Mouse (Mus musculus) hindbrain, embryonic 15.5 days (tissue): ENCODE results near the gene Ltbp4. TPM values are rescaled to one million over a fixed set of nuclear protein-coding genes. Genes with fewer than 3 reads are reported as not detected.
A peak's percentile ranks its signal among the peaks of the same experiment; 100 is the strongest.

ENCODE experiments used
- ATAC-seq: fragments of 200-750 bp; cut with Nextera tagmentation; 2 replicates; pipeline ENCODE4 v1.8.0; 2017; ENCODE audit warnings: low read depth, moderate number of reproducible peaks, moderate TSS enrichment; ENCODE audit not compliant: low FRiP score
- H3K27ac ChIP-seq: fragments of 300-500 bp; sonication (generic); replicated peaks from 2 replicates; pipeline ENCODE4 v1.5.1; 2015; ENCODE audit warnings: mild to moderate bottlenecking, inconsistent platforms
- H3K27me3 ChIP-seq: fragments of 300-500 bp; sonication (generic); 2 replicates; pipeline ENCODE4 v1.6.1; 2015; ENCODE audit warnings: control low read depth, inconsistent platforms
- H3K36me3 ChIP-seq: fragments of 300-500 bp; sonication (generic); 2 replicates; pipeline ENCODE4 v1.6.1; 2015; ENCODE audit warnings: control low read depth, inconsistent platforms
- H3K4me1 ChIP-seq: fragments of 300-500 bp; sonication (generic); replicated peaks from 2 replicates; pipeline ENCODE4 v1.6.1; 2015; ENCODE audit warnings: control low read depth, inconsistent platforms
- H3K4me2 ChIP-seq: fragments of 300-500 bp; sonication (generic); 2 replicates; pipeline ENCODE4 v1.6.1; 2015; ENCODE audit warnings: moderate library complexity, mild to moderate bottlenecking, inconsistent platforms
- H3K4me3 ChIP-seq: fragments of 300-500 bp; sonication (generic); 2 replicates; pipeline ENCODE4 v1.5.1; 2015; ENCODE audit warnings: mild to moderate bottlenecking, inconsistent platforms
- H3K9ac ChIP-seq: fragments of 300-500 bp; sonication (generic); 2 replicates; pipeline ENCODE4 v1.6.1; 2015; ENCODE audit warnings: inconsistent platforms
- H3K9me3 ChIP-seq: fragments of 300-500 bp; sonication (generic); 2 replicates; pipeline ENCODE4 v1.6.1; 2016; ENCODE audit warnings: control low read depth, inconsistent platforms
- WGBS: fragments of 180-500 bp; shearing (Covaris S2); methylation state at CpG from one replicate; pipeline ENCODE4 v1.1.7; 2015; 5-methylcytosine and 5-hydroxymethylcytosine counted together
- polyA plus RNA-seq: library from polyadenylated mRNA; unstranded; fragments of >200 nt; fragmentation: Nextera tagmentation; extraction: Ambion mirVana; gene quantifications from 2 replicates; pipeline ENCODE4 v1.2.1, GENCODE M21; 2015

The Ltbp4 gene
- polyA plus RNA-seq, 1 experiment from 2014 or later = 13.9 TPM

- peak overlapping the region; percentile 47; the same call in 1 of the 2 replicates for H3K4me3 ChIP-seq
- WGBS = 8% methylated on average over 8 of the region's 8 CpGs
- no peak overlapping the region for H3K27ac ChIP-seq
- H3K9me3 ChIP-seq = no peaks in the 10 kb centered on the region
- no peaks in the 10 kb centered on the region for H3K36me3 ChIP-seq
- no peak overlapping the region for H3K9ac ChIP-seq
- peaks cover 98% of the 10 kb centered on the region for H3K27me3 ChIP-seq
- no peak for ATAC-seq
- peaks cover 66% of the 10 kb centered on the region for H3K4me1 ChIP-seq
- peak overlapping the region; percentile 94 for H3K4me2 ChIP-seq
Observed at GRCm38 (mm10) chr7:27331854-27332253, 5.6 kb downstream of the Ltbp4 start.

- 4% methylated on average over 8 of the region's 8 CpGs for WGBS
- Histone ChIP-seq H3K36me3 (no peaks in the 10 kb centered on the region), H3K27ac (no peak overlapping the region), H3K4me2 (peak overlapping the region; percentile 64), H3K27me3 (peaks cover 98% of the 10 kb centered on the region), H3K9me3 (no peaks in the 10 kb centered on the region), H3K9ac (no peak overlapping the region), H3K4me1 (peaks cover 63% of the 10 kb centered on the region), H3K4me3 (peak overlapping the region; percentile 40; the same call in 1 of the 2 replicates)
- no peak for ATAC-seq
Observed at GRCm38 (mm10) chr7:27331541-27331851, 6.0 kb downstream of the Ltbp4 start.

- H3K9ac ChIP-seq = no peak overlapping the region
- H3K9me3 ChIP-seq = no peaks in the 10 kb centered on the region
- peak overlapping the region; percentile 40 for H3K4me3 ChIP-seq
- peak overlapping the region; percentile 64 for H3K4me2 ChIP-seq
- H3K27ac ChIP-seq = no peak overlapping the region
- no peaks in the 10 kb centered on the region for H3K36me3 ChIP-seq
- peaks cover 61% of the 10 kb centered on the region for H3K4me1 ChIP-seq
- WGBS = under 1% methylated on average over 38 of the region's 39 CpGs
- ATAC-seq = no peak
- peaks cover 99% of the 10 kb centered on the region for H3K27me3 ChIP-seq
Observed at GRCm38 (mm10) chr7:27330709-27331540, 6.6 kb downstream of the Ltbp4 start.

GRCm38 (mm10) chr7:27329981-27330380 is 7.5 kb downstream of the Ltbp4 start:
- Histone ChIP-seq H3K9ac (no peak overlapping the region), H3K4me3 (no peak overlapping the region), H3K4me1 (peaks cover 67% of the 10 kb centered on the region), H3K9me3 (no peaks in the 10 kb centered on the region), H3K27me3 (peaks cover 95% of the 10 kb centered on the region), H3K4me2 (no peak overlapping the region), H3K27ac (no peak overlapping the region), H3K36me3 (no peaks in the 10 kb centered on the region)
- 22% methylated on average over 17 of the region's 17 CpGs for WGBS
- no peak for ATAC-seq

- peaks cover 95% of the 10 kb centered on the region for H3K27me3 ChIP-seq
- peak overlapping the region; percentile 23 for H3K4me3 ChIP-seq
- H3K4me1 ChIP-seq = peaks cover 63% of the 10 kb centered on the region
- no peaks in the 10 kb centered on the region for H3K36me3 ChIP-seq
- H3K9me3 ChIP-seq = no peaks in the 10 kb centered on the region
- WGBS = 4% methylated on average over 44 of the region's 45 CpGs
- no peak overlapping the region for H3K9ac ChIP-seq
- peak overlapping the region; percentile 50 for H3K4me2 ChIP-seq
- peak; percentile 12; the same call in 1 of the 2 replicates for ATAC-seq
- no peak overlapping the region for H3K27ac ChIP-seq
Observed at GRCm38 (mm10) chr7:27329326-27329947, 8.1 kb downstream of the Ltbp4 start.

GRCm38 (mm10) chr7:27328648-27329047 is 8.8 kb downstream of the Ltbp4 start:
- 36% methylated on average over 16 of the region's 16 CpGs for WGBS
- no peaks in the 10 kb centered on the region for H3K9me3 ChIP-seq
- H3K4me1 ChIP-seq = peaks cover 55% of the 10 kb centered on the region
- H3K36me3 ChIP-seq = no peaks in the 10 kb centered on the region
- no peak overlapping the region for H3K4me3 ChIP-seq
- no peak overlapping the region for H3K27ac ChIP-seq
- no peak for ATAC-seq
- no peak overlapping the region for H3K4me2 ChIP-seq
- H3K27me3 ChIP-seq = peaks cover 94% of the 10 kb centered on the region
- no peak overlapping the region for H3K9ac ChIP-seq

GRCm38 (mm10) chr7:27328161-27328560 is 9.3 kb downstream of the Ltbp4 start:
- Histone ChIP-seq H3K27me3 (peaks cover 94% of the 10 kb centered on the region), H3K4me1 (peaks cover 50% of the 10 kb centered on the region), H3K9ac (no peak overlapping the region), H3K4me3 (no peak overlapping the region), H3K27ac (no peak overlapping the region), H3K36me3 (no peaks in the 10 kb centered on the region), H3K4me2 (no peak overlapping the region), H3K9me3 (no peaks in the 10 kb centered on the region)
- no peak for ATAC-seq
- WGBS = 88% methylated on average over 11 of the region's 11 CpGs

GRCm38 (mm10) chr7:27327500-27327899 is 10.0 kb downstream of the Ltbp4 start:
- Histone ChIP-seq H3K27ac (no peak overlapping the region), H3K27me3 (peaks cover 87% of the 10 kb centered on the region), H3K4me3 (no peak overlapping the region), H3K36me3 (no peaks in the 10 kb centered on the region), H3K4me1 (peaks cover 44% of the 10 kb centered on the region), H3K9me3 (no peaks in the 10 kb centered on the region), H3K4me2 (no peak overlapping the region), H3K9ac (no peak overlapping the region)
- WGBS = 93% methylated on average over 8 of the region's 8 CpGs
- no peak for ATAC-seq

GRCm38 (mm10) chr7:27326101-27326880 is 11.2 kb downstream of the Ltbp4 start:
- Histone ChIP-seq H3K9ac (no peak overlapping the region), H3K4me3 (no peak overlapping the region; the same call in 1 of the 2 replicates), H3K4me1 (peaks cover 31% of the 10 kb centered on the region), H3K4me2 (peak overlapping the region; percentile 46), H3K27ac (no peak overlapping the region), H3K36me3 (no peaks in the 10 kb centered on the region), H3K27me3 (peaks cover 78% of the 10 kb centered on the region), H3K9me3 (no peaks in the 10 kb centered on the region)
- ATAC-seq = no peak
- WGBS = 27% methylated on average over 34 of the region's 34 CpGs

GRCm38 (mm10) chr7:27325697-27326096 is 11.8 kb downstream of the Ltbp4 start:
- peaks cover 72% of the 10 kb centered on the region for H3K27me3 ChIP-seq
- 1% methylated on average over 24 of the region's 24 CpGs for whole genome bisulfite sequencing
- H3K4me2 ChIP-seq = peak overlapping the region; percentile 46
- H3K36me3 ChIP-seq = no peaks in the 10 kb centered on the region
- ATAC-seq = no peak
- H3K4me3 ChIP-seq = peak overlapping the region; percentile 20
- no peak overlapping the region for H3K27ac ChIP-seq
- no peak overlapping the region for H3K9ac ChIP-seq
- H3K9me3 ChIP-seq = no peaks in the 10 kb centered on the region
- peaks cover 25% of the 10 kb centered on the region for H3K4me1 ChIP-seq

GRCm38 (mm10) chr7:27324928-27325327 is 12.6 kb downstream of the Ltbp4 start:
- no peak overlapping the region for H3K9ac ChIP-seq
- no peak for ATAC-seq
- no peak overlapping the region for H3K4me3 ChIP-seq
- no peak overlapping the region for H3K4me2 ChIP-seq
- H3K4me1 ChIP-seq = peaks cover 18% of the 10 kb centered on the region
- H3K9me3 ChIP-seq = no peaks in the 10 kb centered on the region
- peaks cover 64% of the 10 kb centered on the region for H3K27me3 ChIP-seq
- 52% methylated on average over 18 of the region's 20 CpGs for WGBS
- H3K36me3 ChIP-seq = no peaks in the 10 kb centered on the region
- H3K27ac ChIP-seq = no peak overlapping the region

- no peaks in the 10 kb centered on the region for H3K9me3 ChIP-seq
- H3K27me3 ChIP-seq = peaks cover 57% of the 10 kb centered on the region
- H3K27ac ChIP-seq = no peak overlapping the region
- no peak for ATAC-seq
- WGBS = 94% methylated on average over 11 of the region's 11 CpGs
- H3K4me1 ChIP-seq = peaks cover 11% of the 10 kb centered on the region
- no peak overlapping the region for H3K4me2 ChIP-seq
- H3K4me3 ChIP-seq = no peak overlapping the region
- H3K36me3 ChIP-seq = no peaks in the 10 kb centered on the region
- no peak overlapping the region for H3K9ac ChIP-seq
Observed at GRCm38 (mm10) chr7:27324161-27324560, 13.3 kb downstream of the Ltbp4 start.
